Mouse (Mus musculus) left cerebral cortex, adult 18-20 months (tissue): ENCODE measurements around the gene Med21. TPM values are rescaled to one million over a fixed set of nuclear protein-coding genes. Genes with fewer than 3 reads are reported as not detected.

Experiments
- DNase-seq, 2 experiments: peaks; one replicate each; pipeline ENCODE4 v3.0.0; 2021 to 2022; ENCODE audit warnings: low spot score in 2 of 2, mixed read lengths in 1 of 2
- total RNA-seq, 2 experiments: library from RNA; stranded (reverse); gene quantifications; 2 replicates each; pipeline ENCODE4 v1.2.3; 2021

Gene Med21
- total RNA-seq, 2 experiments from 2014 or later: 49.2 to 49.5 TPM

- DNase-seq: no peak
Measured at GRCm38 (mm10) chr6:146678136-146679070, 36.1 kb downstream of the Med21 start.

- DNase-seq: no peak
Measured at GRCm38 (mm10) chr6:146683881-146684280, 41.5 kb downstream of the Med21 start.

- peak; percentile 12 to 31 for DNase-seq
Measured at GRCm38 (mm10) chr6:146685781-146686308, 43.5 kb downstream of the Med21 start.

- DNase-seq: no peak
Measured at GRCm38 (mm10) chr6:146686463-146687196, 44.3 kb downstream of the Med21 start.

GRCm38 (mm10) chr6:146688010-146688409, 45.7 kb downstream of the Med21 start:
- no peak for DNase-seq

GRCm38 (mm10) chr6:146688861-146689260, 46.5 kb downstream of the Med21 start:
- DNase-seq: no peak

GRCm38 (mm10) chr6:146697767-146698166, 55.4 kb downstream of the Med21 start:
- no peak for DNase-seq

GRCm38 (mm10) chr6:146698376-146698775, 56.0 kb downstream of the Med21 start:
- DNase-seq: no peak

Other genes starting within 250 kb of the Med21 start
- 10 to 100 TPM; 10.7 to 13.3 TPM for gene Itpr2, start 140.3 kb upstream of the Med21 start, total RNA-seq
- gene Fgfr1op2, start 65.3 kb upstream of the Med21 start, total RNA-seq: 100 to 1,000 TPM; 100 to 101 TPM
- 10 to 100 TPM; 33.8 to 40.7 TPM for gene Ints13, start 64.7 kb upstream of the Med21 start, total RNA-seq
- 10 to 100 TPM; 27.2 to 27.5 TPM for gene Tm7sf3, start 277 bp downstream of the Med21 start, total RNA-seq
- gene Stk38l, start 82.4 kb downstream of the Med21 start, total RNA-seq: 10 to 100 TPM; 25.5 to 26.3 TPM
- 10 to 100 TPM in 1 of 2 experiments, 1 to 10 TPM in 1; 5.9 to 10.2 TPM for gene Arntl2, start 153.5 kb downstream of the Med21 start, total RNA-seq
- gene Smco2, start 207.6 kb downstream of the Med21 start, total RNA-seq: not detected
- gene Ppfibp1, start 245.9 kb downstream of the Med21 start, total RNA-seq: 10 to 100 TPM; 54.5 to 60.4 TPM